Mouse (Mus musculus): Measurements from ENCODE around the gene Coro1b. TPM values are rescaled to one million over a fixed set of nuclear protein-coding genes. Genes with fewer than 3 reads are reported as not detected.

The Coro1b gene
- 100 to 1,000 TPM; 148 to 156 TPM for total RNA-seq (2023)

GRCm38 (mm10) chr19:4148491-4148806, at the start of gene Coro1b:
Gene Coro1b, plus strand, starts transcription at chr19:4148619.

DNA sequence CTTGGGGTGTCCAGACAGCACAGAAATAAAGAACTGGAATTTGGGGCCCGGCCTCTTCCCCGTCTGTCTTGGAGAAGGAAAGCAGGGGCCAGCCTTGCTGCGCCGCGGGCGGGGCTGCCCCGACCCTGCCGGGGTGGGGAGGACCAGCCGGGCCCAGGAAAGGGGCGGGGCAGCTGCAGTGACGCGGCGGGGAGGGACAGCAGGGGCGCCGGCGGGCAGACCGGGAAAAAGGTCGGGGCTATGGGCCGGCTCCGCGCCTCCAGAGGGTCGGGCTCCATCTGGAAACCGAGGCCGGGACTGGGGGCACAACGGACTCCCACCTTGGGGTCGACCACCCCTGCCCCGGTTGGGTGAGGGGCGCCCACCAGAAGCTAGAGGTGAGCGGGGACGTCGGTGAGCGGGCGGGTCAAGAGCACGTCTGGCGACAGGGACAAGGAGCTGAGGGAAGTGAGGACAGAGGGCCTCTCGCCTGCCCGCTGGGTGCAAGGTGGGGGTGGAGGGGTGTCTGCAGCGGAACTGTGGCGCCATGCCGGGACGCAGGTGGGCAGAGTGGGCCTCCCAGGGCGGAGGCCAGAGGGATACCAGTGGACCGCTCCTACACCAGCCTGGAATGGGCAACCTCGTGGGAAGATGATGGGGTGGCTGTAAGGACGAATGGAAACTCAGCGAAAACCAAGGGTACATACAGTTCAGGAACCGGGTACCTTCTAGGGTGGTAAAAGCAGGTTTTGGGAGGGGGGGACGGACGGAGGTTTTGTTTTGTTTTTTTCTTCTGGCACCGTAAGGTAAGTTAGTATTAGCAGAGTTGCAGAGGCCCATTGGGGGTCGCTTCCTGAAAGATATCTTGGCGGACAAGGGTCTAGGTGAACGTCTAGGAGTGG, 48.3 kb upstream of the Coro1b start, which contains the start of gene Pitpnm1:
Gene Pitpnm1, plus strand, starts transcription at position 162 of the 881 bp plus-strand sequence.

DNA sequence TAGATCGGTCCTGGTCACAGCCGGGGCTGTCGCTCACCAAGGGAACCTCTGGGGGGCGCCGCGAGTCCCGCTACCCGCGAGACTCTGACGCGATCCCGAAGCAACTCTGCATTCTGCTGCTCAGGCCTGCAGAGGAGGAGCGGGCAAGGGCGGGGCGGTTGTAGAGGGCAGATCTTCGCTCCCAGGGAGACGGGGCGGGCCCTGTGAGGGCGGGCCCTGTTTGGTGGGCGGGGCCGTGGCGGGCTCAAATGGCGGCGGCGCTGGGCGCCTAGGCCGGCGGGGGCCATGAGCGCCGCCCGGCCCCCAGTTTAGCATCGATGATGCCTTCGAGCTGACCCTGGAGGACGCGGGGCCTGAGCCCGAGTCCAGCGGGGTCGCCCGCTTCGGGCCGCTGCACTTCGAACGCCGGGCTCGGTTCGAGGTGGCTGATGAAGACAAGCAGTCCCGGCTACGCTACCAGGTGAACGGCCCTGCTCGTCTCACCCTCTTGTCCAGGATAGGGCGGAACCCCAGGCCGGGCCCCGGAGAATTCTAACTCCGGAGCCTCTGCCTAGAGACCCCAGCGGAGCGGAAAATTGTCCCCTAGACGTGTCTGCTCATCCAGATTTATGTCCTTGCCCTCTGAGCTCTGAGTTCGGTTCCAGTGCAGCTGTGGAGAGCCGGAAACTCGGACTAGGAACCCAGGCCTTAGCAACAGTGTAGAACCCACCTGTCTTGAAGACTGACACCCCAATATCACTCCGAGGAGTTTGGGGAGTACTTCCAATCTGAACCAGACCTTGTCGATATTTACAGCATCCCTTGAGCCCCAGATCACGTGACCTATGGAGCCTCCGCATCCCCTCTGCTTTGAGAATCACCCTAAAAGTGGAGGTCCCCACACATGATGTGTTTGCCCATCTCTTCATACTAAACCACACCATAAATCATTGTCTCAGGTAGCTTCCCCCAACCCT, 22.4 kb upstream of the Coro1b start, which contains the start of gene Aip:
Gene Aip, minus strand, starts transcription at position 118 of the 956 bp plus-strand sequence.

GRCm38 (mm10) chr19:4139446-4139845, 9.0 kb upstream of the Coro1b start, which contains the start of gene Gpr152:
Gene Gpr152, plus strand, starts transcription at chr19:4139787.

DNA sequence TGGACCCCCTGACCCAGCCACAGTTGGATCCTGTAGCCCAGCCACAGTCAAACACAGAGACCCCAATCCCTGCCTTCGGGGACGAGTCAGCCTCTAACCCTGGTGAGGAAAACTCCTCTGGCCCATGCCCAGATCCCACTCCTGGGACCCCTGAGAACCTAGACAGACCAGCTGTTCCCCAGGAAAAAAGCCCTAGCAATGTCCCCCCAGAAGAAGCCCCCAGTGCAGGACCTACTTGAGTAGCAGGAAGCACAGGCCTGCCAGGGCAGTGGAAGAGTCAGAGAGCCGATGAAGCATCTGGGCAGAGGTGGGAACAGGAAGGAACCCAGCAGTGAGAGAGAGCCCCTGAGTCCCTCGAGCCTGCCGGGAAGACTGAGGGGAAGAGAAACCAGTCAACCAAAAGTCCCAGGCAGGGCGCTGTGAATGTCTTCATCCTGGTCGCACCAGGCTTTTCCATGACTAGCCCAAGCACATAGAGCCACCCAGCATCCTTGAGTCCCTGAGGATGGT, 4.6 kb upstream of the Coro1b start, which contains the start of gene Cabp4:
Gene Cabp4, minus strand, starts transcription at position 275 of the 510 bp plus-strand sequence.

GRCm38 (mm10) chr19:4153232-4153654, 4.8 kb downstream of the Coro1b start, which contains the start of gene Ptprcap:
Gene Ptprcap, plus strand, starts transcription at chr19:4153604.

GRCm38 (mm10) chr19:4162646-4163542, 14.5 kb downstream of the Coro1b start, which contains the start of gene Rps6kb2:
Gene Rps6kb2, minus strand, starts transcription at chr19:4163354.

DNA sequence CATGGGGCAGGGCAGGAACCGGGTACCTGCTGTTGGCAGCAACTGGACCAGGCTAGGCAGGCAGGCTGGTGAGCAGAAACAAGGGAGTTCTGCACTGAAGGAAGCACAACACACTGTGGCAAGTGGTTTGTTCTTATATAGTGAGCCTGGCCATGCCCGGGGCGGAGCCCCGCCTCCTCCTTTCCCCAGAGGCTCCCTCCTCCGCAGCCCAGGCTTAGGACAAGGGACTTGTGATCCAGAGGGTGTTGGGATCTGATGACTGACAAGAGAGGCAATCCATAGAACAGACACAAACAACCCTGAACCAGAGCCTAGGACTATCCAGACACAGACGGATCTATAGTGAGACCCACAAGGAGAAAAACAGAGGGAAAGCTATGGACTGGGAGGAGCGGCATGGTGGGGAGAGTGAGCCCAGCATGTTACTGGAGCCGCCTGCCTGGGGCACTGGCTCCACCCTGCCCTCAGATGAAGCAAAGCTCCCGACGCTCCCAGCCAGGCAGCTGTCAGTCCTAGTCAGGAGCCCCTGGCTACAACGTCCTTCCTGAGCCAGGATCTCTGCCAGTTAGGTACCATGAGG, 27.0 kb downstream of the Coro1b start, which contains the start of gene Carns1:
Gene Carns1, minus strand, starts transcription at position 112 of the 580 bp plus-strand sequence.

GRCm38 (mm10) chr19:4190831-4191334, 42.5 kb downstream of the Coro1b start, which contains the start of gene Tbc1d10c:
Gene Tbc1d10c, minus strand, starts transcription at chr19:4191284.

DNA sequence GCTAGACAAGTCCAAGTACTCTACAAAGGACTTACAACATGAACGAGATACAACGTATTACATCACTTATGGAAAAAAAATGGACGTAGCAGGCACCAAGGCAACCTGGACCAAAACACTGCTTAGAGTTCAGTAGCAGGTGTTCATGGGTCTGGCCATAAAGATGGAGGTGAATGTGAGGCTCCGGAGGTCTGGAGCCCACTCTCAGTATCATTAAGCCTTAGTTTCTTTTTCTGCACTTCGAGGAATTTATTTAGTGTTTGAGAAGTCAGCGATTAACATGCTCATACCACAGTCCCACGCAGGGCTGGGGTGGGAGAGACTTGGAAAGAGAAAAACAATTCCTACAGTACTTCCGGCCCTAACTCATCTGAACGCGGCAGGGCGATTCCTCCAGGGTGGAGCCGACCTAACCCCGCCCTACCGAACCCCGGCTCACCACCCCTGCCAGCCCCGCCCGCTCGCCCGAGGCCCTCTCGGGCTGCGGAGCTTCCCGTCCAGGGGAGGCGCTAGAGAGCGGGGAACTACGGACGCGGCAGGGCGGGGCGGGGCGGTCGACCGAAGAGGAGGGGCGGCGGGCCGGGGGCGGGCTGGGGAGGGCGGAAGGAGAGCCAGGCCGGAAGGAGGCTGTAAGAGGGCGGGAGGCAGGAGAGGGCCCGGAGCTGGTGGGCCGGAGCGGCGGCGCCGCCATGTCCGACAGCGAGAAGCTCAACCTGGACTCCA, 43.3 kb downstream of the Coro1b start, which contains the start of gene Ppp1ca:
Gene Ppp1ca, plus strand, starts transcription at position 538 of the 723 bp plus-strand sequence.

DNA sequence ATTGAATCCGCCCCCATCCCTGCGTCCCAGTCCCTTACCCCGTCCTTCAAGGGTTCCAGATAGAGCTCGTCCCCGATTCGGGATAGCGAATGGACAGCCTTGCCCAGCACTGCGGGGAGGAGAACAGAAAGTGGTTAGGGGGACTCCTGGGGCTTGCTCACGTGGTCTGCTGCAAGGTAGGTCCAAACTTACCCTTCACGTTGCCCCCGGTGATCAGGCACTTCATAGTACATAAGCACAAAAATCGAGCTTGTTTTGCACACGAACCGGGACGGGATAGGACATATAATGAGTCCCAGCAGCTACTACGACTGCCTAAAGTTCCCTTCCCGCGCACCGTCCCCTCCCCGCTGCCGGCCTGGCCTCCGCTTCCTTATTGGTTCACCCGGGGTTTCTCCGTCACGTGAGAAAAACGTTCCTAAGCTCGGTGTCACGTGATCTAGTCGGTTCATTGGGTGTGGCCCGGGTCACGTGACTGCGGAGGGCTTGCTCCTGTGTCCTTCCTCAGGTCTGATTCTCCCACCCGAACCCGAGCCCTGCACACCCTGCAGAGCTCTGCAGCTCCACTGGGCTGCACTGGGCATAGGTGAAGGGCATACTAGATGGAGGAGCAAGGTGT, 53.0 kb downstream of the Coro1b start, which contains the start of gene Rad9a:
Gene Rad9a, minus strand, starts transcription at position 372 of the 619 bp plus-strand sequence.

Other genes with a start within 250 kb of the Coro1b start
- 100 to 1,000 TPM; 149 to 153 TPM for gene Tcirg1, start 241.5 kb upstream of the Coro1b start, total RNA-seq (2023)
- 10 to 100 TPM; 91.9 to 93.5 TPM for gene Ndufs8, start 235.8 kb upstream of the Coro1b start, total RNA-seq (2023)
- 1 to 10 TPM; 7.3 to 8.9 TPM for gene Aldh3b1, start 218.8 kb upstream of the Coro1b start, total RNA-seq (2023)
- gene Unc93b1, start 213.4 kb upstream of the Coro1b start, total RNA-seq (2023) = 100 to 1,000 TPM; 597 to 689 TPM
- under 1 TPM in 1 of 2 experiments, not detected in 1; 0.20 TPM for gene Aldh3b3, start 190.0 kb upstream of the Coro1b start, total RNA-seq (2023)
- under 1 TPM in 1 of 2 experiments, not detected in 1; 0.84 TPM for gene Aldh3b2, start 176.3 kb upstream of the Coro1b start, total RNA-seq (2023)
- gene Acy3, start 162.0 kb upstream of the Coro1b start, total RNA-seq (2023) = not detected
- gene Tbx10, start 155.9 kb upstream of the Coro1b start, total RNA-seq (2023) = not detected
- 10 to 100 TPM; 24.9 to 29.1 TPM for gene Nudt8, start 148.0 kb upstream of the Coro1b start, total RNA-seq (2023)
- 1 to 10 TPM; 5.3 to 6.7 TPM for gene Gm49405, start 148.0 kb upstream of the Coro1b start, total RNA-seq (2023)
- 10 to 100 TPM; 11.0 to 13.3 TPM for gene Doc2g, start 145.3 kb upstream of the Coro1b start, total RNA-seq (2023)
- 10 to 100 TPM; 80.9 to 93.3 TPM for gene Ndufv1, start 135.8 kb upstream of the Coro1b start, total RNA-seq (2023)
- 100 to 1,000 TPM; 131 to 150 TPM for gene Gstp1, start 110.6 kb upstream of the Coro1b start, total RNA-seq (2023)
- 10 to 100 TPM; 11.4 to 26.4 TPM for gene Gstp2, start 102.6 kb upstream of the Coro1b start, total RNA-seq (2023)
- gene Gstp3, start 89.0 kb upstream of the Coro1b start, total RNA-seq (2023) = not detected
- gene Cabp2, start 67.0 kb upstream of the Coro1b start, total RNA-seq (2023) = not detected
- 100 to 1,000 TPM; 114 to 121 TPM for gene Cdk2ap2, start 51.4 kb upstream of the Coro1b start, total RNA-seq (2023)
- 100 to 1,000 TPM; 227 to 233 TPM for gene Pitpnm1, start 48.6 kb upstream of the Coro1b start, total RNA-seq (2023)
- gene Aip, start 22.8 kb upstream of the Coro1b start, total RNA-seq (2023) = 100 to 1,000 TPM; 101 to 110 TPM
- gene Gpr152, start 8.8 kb upstream of the Coro1b start, total RNA-seq (2023) = 1 to 10 TPM in 1 of 2 experiments, under 1 TPM in 1; 0.93 to 1.0 TPM
- gene Cabp4, start 4.6 kb upstream of the Coro1b start, total RNA-seq (2023) = 1 to 10 TPM; 1.6 to 2.2 TPM
- 100 to 1,000 TPM; 391 to 415 TPM for gene Ptprcap, start 5.0 kb downstream of the Coro1b start, total RNA-seq (2023)
- gene Rps6kb2, start 14.7 kb downstream of the Coro1b start, total RNA-seq (2023) = 10 to 100 TPM; 47.4 to 56.4 TPM
- 100 to 1,000 TPM in 1 of 2 experiments, 10 to 100 TPM in 1; 89.2 to 117 TPM for gene Carns1, start 26.9 kb downstream of the Coro1b start, total RNA-seq (2023)
- 100 to 1,000 TPM; 315 to 328 TPM for gene Tbc1d10c, start 42.7 kb downstream of the Coro1b start, total RNA-seq (2023)
- 100 to 1,000 TPM; 431 to 450 TPM for gene Ppp1ca, start 43.4 kb downstream of the Coro1b start, total RNA-seq (2023)
- gene Rad9a, start 53.0 kb downstream of the Coro1b start, total RNA-seq (2023) = 10 to 100 TPM; 65.9 to 73.4 TPM
- gene Clcf1, start 65.6 kb downstream of the Coro1b start, total RNA-seq (2023) = 100 to 1,000 TPM; 161 to 176 TPM
- not detected for gene AC109138.7, start 65.7 kb downstream of the Coro1b start, total RNA-seq (2023)
- gene Pold4, start 83.3 kb downstream of the Coro1b start, total RNA-seq (2023) = 100 to 1,000 TPM; 198 to 208 TPM
- 10 to 100 TPM; 32.2 to 32.4 TPM for gene Ssh3, start 120.6 kb downstream of the Coro1b start, total RNA-seq (2023)
- gene Ankrd13d, start 134.5 kb downstream of the Coro1b start, total RNA-seq (2023) = 10 to 100 TPM; 28.2 to 32.6 TPM
- gene Grk2, start 157.6 kb downstream of the Coro1b start, total RNA-seq (2023) = 100 to 1,000 TPM; 584 to 625 TPM
- 100 to 1,000 TPM; 257 to 283 TPM for gene Kdm2a, start 249.7 kb downstream of the Coro1b start, total RNA-seq (2023)